Mouse (Mus musculus): ENCODE data around the gene Zscan4c. TPM values are rescaled to one million over a fixed set of nuclear protein-coding genes. Genes with fewer than 3 reads are reported as not detected.
"Not testable (repeated sequence)": the region's sequence is repeated elsewhere in the genome, so short reads cannot be mapped to it uniquely, and the experiment has no call there.

The Zscan4c gene
- total RNA-seq (2021), result not detected

DNA sequence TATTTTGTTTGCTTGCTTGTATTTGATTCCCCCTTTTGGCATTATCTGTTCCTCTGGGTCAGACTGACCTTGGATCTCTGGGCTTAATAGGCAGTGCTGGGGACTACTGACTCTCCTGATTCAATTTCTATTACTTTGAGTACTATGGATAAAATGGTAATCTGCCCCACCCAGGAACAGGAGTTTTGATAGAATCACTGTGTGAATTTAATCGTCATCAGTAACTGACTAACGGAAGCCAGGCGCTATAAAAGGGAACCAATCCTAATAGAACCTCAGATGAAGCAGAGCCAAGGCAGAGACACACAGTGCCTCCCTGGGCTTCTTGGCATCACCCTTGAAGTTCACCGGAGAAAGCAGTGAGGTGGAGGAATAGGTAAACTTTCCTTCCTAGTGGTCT is at the start of gene Zscan4c:
Zscan4c (plus strand) TSS at position 301 of the 400 bp plus-strand sequence.
- DNase-seq (ENCODE audit: extremely low spot score in 1 of 2, low spot score in 2 of 2); intact Hi-C loops (cut with DNase I): not testable (repeated sequence)

Small RNA genes lying within 50 kb of the gene (microRNA-seq; reads per million reads assigned to microRNA genes)
- not detected for gene Mir297-1

Other genes with a start within 250 kb of the Zscan4c start
- not detected for gene Zscan4b, start 100.7 kb upstream of the Zscan4c start, total RNA-seq (2021)
- gene Zscan4-ps1, start 63.9 kb downstream of the Zscan4c start, total RNA-seq (2021), result not detected
- gene Zscan4d, start 160.4 kb downstream of the Zscan4c start, total RNA-seq (2021), result not detected

All from left cerebral cortex, postnatal 10 days (tissue).